Mouse (Mus musculus) frontal cortex, postnatal 36 days (tissue): ENCODE data around the gene Isl2.

ENCODE experiments used
- DNase-seq, 2 experiments: peaks; one replicate each; pipeline ENCODE4 v3.0.0; 2022; ENCODE audit warnings: low spot score in 2 of 2

Gene Isl2

DNA sequence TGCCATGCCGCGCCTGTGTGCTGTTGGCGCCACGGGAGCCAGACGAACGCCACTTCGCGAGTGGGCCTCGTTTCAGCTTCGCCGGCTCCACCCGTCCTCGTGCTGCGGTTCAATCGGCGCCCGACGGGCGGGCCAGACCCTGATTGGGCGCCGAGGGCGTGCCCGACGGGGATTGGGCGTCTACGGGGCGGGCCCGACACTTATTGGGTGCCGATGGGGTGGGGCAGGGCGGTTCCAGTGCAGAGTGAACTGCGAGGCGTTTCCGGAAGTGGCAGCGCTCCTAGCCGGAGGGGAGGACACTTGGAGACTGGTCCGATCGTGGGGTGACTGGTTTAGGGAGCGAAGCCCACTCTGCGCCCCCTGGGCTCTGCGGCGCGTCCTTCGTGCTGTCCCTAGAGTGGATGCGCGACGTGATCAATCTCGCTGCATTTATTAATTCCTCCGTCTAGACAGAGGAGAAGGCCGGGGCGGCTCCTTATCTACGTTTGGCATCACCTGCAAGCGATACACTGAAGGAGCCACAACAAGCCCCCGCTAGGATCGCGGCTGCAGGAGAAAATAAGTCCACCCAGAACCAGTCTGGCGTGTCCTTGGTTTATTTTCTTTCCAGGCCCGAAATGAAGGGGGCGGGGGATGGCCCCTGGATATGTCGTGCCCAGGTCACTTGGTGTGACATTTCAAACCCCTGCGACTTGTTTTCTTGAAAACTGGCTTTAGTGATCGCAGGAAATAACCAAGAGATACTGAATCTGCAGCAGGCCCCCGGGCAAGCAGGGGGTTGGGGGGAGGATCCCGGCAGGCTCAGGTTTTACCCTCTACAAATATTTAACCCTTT, 7.9 kb downstream of the Isl2 start:
- DNase-seq = peak; percentile 6 to 7

DNA sequence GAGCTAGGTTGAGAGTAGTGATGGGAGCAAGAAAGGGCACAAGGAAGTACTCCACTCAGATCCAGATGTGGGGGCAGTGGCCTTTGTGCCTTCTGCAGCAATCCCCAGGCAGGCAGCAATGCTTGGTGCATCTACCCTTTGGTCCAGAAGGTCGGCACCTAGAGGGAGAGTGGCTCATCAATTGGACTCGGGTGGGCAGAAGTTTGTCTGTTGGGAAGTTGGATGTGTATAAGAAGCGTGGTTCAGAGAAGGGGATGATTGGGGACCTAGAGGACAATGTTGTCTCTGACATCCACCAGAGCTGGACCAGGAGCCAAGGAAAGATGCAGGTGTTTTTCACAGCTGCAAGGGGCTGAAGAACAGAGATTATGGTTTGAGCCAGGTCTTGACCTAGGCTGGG, 10.4 kb downstream of the Isl2 start:
- no peak for DNase-seq

DNA sequence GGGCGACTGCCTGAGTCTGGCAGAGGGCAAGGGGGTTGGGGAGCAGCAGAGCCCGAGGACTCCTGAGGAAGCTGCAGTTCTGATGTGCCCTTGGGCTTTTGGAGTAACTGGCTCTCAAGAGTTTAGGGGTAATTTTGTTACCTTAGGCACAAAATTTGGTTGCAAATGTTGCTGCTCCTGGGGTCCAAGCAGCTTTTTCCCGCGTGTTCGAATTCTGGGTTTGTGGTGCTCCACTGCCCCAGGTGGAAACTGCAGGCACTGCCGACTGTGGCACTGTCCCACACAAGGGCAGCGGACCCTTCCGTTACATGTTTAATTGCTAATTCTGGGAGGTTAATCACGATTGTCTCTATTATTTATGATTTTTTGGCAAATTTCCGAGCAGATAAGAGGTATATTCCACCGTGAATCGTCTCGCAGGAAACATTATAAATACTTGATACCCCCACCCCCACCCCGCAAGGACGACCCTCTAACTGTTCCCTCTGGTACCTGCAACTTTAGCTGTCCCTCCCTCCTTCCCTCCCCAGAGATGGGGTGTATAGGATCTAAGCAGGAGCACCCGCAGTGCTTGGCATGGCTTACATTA, 10.9 kb downstream of the Isl2 start:
- DNase-seq = no peak

DNA sequence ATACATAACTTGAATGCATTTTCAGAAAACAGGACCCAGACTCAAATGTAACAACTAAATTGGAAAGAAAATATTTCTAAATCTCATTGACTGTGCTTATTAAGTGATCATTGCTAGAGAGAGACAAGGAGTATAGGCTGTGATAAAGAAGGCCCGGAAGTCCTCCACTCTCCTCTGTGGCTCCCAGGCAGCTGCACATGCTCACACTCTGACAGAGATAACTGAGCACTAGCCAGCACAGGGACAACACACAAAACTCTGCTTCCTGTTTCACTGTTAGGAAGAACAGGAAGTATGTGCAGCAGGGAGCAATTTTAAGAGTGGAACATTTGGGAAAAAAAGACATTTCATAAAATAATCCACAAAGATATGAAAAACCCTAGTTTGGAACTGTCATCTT, 16.5 kb downstream of the Isl2 start:
- DNase-seq = no peak

DNA sequence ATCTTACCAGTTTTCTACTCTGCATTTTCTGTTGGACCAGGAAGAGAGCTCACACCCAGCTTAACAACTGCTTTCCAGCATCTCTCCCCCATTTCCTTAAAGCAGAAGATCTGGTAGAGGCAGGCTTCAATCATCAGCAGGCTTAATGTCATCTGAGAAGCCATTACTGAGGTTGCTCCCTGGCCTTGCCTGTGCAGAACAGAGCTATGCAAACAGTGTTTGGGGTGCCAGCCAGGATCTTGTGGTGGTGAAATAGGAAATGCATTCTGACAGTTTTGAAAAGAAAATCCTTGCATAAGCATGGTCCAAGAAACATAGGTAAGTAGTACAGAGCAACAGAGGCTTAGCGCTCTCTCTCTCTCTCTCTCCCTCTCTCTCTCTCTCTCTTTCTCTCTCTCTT, 22.5 kb downstream of the Isl2 start:
- DNase-seq = no peak

DNA sequence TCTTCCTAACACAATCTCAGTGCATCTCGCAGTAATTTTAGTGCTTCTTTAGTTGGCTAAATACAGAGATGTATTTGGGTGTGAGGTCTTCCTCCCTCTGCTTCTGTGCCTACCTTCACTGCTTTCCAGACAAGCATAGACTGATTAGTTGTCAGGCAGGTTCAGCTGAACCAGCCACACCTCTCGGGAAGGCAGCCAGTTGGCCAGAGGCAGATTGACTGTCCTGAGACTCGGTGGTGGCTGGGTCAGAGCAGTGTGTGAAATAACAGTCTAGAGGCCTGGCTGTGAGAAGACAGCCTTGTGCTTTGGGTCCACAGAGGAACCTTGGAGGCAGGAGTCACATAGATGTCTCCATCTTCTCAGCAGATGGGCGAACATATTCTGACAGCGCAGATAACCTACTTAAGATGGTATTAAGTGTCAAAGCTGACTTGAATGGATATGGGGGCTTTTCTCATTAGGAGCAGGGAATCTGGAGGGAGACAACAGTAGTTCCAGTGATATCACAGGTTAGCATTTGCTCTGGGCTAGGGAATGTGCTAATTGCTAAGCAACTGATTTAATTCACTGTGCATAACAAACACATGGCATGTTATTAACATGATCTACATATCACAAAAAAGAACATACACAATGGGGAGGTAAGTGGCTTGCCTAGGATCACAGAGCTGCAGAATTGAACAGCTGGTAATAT, 30.1 kb downstream of the Isl2 start:
- no peak for DNase-seq

DNA sequence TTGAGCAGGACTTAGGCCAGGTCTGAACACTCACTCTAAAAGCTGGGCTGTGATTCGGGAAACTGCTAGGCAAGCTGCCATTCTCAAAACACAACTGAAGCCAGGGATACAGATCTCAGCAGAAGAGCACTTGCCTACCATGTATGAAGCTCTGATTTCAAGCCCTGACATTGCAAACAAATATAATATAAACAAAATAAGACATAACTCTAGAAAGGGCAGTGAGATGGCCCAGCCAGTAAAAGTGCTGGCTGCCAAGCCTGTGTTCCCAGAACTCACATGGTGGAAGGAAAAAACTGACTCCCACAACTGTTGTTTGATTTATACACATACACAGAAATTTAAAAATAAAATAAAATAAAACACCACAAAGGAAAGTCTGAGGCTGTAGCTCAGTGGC, 32.6 kb downstream of the Isl2 start:
- no peak for DNase-seq

DNA sequence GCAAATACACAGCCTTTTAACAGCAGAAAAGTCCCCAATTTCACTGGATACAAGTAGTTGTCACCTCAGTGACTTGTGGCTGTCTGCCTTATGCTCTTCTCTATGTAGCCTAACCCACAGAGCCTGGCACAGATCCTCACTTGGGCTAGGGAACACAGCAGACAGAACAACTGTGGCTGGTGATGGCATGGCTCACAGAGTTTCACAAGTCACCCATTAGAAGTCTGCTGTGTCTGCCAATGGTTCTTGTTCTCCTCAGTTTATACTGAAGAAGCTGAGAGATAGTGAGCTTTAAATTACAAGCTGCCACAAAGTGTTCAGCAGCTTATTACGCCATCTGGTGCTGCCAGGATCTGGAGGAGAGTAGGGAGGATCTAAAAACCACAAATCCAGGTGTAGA, 38.1 kb downstream of the Isl2 start:
- DNase-seq = peak; percentile 4 to 11

DNA sequence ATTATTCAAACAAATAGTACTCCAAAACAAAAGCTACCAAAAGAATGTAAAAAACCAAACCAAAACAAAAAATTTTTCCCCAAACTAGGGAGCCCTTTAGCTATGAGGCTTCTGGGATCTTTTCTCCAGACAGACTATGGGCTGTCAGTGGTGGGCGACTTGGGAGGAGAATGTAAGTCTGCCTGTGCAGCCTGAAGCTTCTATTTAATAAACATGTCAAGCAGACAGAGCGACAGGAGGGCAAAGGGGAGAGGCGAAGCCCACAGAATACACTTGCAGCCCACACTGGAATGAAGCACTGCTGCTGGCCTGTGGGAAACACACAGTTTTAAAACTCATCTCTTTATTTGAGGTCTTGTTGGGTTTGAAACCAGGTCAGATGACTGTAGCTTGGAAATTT, 42.9 kb downstream of the Isl2 start:
- no peak for DNase-seq

DNA sequence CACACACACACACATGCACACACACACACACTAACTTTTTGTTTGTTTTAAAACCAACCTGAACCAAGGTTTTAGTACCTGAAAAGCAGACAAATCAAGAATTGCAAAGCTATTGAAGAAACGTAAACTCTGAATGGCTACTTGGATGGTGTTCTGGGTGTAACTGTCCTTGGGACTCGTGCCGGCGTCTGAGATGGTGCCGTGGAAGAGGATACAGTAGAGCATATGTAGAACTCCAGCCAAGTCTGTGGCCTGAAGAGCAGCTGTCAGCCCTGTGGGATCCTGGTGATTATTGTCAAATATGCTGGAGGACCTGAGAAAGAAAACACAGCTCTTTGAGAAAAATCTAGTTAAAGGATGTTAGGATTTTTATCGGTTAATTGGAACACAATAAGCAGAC, 47.7 kb downstream of the Isl2 start:
- DNase-seq = no peak
